Mouse (Mus musculus): Measurements from ENCODE around the gene 3110009E18Rik.

Gene 3110009E18Rik

DNA sequence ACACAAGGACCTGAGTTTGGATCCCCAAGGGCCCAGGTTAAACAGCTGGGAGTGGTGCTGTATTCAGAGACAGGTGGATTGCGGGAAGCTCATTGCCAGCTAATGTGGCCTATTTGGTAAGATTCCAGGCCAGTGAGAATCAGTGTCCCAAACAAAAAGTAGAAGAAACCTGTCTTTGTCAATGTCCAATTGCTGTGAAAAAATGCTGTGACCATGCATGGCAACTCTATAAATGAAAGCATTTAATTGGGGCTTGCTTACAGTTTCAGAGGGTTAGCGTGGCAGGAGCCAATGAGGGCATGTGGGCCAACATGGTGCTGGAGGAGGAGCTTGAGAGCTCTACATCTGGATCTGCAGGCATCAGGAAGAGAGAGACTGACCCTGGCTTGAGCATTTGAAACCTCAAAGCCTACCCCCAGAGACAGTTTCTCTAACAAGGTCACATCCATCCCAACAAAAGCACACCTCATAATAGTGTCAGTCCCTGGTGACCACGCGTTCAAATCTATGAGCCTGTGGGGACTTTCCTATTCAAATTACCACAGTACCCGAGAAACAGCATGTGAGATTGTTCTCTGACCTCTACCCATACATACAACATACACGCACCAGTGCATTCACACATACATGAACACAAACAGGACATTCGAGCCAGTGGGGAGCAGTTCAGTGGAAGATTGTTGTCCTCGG lies 24.7 kb downstream of the 3110009E18Rik start:
- no peak for DNase-seq

DNA sequence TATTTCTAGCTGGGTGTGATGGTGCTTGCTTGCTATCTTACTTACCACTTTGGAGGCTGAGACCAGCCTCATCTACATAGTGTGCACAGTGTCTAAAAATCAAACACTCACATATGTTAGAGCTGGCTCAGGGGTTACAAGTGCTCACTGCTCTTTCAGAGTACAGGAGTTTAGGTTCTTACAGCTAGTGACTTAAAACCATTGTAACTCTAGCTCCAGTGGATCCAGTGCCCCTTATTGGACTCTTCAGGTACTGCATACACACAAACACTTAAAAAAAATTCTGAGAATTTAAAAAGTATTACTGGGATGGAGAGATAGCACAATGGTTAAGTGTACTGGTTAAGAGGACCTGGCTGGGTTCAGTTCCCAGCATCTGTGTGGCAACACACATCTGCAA lies 26.0 kb downstream of the 3110009E18Rik start:
- no peak for DNase-seq

DNA sequence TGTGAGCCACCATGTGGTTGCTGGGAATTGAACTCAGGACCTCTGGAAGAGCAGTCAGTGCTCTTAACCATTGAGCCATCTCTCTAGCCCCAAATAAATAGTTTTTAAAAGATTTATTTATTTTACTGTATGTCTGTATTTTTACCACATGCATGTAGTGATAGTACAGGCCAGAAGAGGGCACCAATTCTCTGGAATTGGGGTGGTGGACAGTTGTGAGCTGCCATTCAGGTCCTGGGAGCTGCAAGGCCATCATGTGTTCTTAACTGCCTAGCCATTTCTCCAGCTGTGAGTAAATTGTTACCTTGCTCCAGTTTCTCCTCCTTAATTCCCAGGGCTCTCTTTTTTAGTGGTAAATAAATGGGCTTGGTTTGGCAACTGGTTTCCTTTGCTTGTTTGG lies 33.2 kb downstream of the 3110009E18Rik start:
- DNase-seq, result no peak

DNA sequence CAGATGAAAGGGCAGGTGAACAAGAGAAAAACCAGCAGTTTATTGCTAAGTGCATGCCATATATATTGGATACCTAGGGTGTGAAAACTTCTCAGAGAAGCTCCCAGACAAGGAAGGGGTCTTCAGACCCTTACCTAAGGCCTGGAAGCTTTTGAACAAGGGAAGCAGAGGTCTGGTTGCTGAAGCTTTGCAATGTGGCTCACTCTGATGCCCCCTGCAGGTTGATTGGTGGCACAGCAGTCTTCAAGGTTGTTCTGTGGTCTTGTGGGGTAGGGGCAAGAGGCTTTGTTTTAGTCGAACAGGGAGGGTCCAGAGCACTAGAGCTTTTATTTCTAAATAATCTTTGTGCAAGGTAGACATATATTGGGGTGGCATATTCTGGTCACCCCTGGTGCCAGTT lies 34.3 kb downstream of the 3110009E18Rik start:
- no peak for DNase-seq

DNA sequence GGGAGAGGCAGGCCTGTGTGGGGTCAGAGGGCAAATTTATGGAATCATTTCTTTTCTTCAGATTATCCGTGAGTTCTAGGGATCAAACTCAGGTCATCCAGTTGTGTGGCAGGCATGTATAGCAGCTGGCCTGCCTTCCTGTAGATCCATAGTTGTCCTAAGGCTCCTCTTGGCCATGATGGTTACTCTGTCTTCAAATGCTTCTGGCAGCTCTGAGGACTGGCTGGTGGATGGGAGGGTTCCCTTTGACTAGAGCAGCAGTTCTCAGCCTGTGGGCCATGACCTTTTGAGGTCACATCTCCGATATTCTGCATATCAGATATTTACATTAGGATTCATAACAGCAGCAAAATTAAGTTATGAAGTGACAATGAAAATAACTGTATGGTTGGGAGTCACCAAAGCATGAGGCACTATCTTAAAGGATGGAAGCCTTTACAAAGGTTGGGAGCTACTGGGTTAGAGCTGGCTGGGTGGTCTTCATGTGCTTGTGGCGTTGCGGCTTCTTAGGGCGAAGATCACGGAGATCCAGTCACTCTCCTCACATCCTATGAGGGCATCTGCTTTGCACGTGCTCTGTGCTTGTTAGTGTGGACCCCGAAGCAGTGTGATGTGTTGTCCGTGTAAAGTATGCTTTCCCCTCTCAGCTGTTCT lies 37.6 kb downstream of the 3110009E18Rik start:
- no peak for DNase-seq

DNA sequence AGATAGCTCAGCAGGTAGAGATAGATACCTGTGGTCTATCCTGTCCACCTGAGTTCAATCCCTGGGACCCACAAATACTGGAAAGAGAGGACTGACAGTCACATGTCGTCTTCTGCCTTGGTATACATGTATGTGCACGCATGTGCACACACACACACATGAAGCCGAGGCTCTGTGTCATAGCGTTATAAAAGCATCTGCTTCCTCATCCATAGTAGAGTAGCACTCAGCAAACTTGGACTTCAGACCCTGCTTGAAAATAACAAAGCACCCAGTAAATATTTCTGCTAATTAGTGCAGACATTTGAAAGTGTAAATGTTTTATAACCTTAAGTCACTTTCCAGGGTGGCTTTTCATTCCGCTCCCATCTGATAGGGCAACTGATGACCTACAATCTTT lies 40.5 kb downstream of the 3110009E18Rik start:
- DNase-seq, result no peak

DNA sequence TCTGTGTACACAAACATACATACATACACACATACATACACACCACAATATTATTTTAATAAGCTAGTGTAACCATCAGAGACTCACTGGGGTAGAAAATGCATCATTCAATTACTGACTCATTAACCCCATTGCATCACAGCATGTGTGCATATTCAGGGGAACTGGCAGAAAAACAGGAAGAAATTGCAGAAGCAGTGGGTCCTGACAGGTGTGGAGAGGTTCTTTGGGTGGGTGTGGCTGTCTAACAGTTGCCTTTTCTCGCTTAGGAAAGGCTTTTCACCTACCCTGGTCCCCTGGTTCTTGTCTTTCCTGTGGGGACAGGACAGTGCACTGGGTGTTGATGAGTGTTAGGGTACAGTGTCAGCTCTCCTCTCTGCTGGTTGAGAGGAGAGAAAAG lies 41.6 kb downstream of the 3110009E18Rik start:
- DNase-seq, result no peak

DNA sequence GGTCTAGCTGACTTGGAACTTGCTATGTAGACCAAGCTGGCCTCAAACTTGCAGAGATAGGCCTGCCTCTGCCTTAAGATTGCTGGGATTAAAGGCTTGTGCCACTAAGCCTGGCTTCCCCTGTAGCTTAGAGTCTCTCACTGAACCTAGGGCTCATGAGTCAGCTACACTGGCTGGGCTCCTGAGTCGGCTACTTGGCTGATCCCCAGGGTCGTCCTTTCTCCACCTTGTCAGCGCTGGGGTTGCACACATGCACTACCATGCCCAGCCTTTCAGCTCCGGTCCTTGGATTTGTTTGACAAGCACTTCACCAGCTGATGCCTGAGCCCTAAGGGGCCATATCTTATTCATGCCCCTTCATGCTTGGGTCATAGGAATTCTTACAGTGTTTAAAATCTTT lies 47.0 kb downstream of the 3110009E18Rik start:
- no peak for DNase-seq

DNA sequence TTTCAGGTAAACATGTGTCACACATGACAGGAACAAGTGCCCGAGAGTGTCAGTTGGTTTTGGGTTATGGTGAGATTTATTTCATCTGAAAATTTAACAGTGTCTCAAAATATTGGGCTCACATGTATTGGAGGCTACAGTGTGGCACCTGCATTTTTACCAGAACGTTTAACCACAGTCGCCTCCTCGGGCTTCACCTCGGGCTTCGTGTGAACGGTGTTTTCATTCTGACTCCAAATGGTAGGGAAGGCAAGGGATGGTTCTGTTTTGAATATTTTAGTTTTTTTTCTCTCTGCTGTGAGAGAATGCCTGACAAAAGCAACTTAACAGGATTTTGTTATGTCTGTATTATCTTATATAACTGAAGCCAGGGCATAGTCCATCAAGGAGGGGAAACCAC lies 47.7 kb downstream of the 3110009E18Rik start:
- no peak for DNase-seq

DNA sequence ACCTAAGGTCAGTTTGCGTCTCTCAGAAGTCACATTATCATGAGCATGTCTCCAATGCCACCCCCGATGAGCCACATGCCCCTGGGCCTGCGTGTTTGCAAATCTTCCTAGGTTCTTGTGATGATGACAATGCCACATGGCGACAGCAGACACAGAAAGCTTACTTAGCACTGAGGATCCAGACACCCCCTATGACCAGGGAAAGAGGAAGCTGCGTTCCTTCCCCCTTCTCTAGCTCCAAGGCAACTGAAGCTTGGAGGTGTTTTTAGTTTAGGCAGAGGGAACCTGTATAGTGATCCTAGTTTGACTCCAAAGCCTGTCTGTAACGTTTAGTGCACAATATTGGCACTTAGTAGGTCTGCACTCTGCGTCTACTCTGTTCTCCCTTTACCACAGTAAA lies 49.3 kb downstream of the 3110009E18Rik start:
- DNase-seq, result no peak

DNA sequence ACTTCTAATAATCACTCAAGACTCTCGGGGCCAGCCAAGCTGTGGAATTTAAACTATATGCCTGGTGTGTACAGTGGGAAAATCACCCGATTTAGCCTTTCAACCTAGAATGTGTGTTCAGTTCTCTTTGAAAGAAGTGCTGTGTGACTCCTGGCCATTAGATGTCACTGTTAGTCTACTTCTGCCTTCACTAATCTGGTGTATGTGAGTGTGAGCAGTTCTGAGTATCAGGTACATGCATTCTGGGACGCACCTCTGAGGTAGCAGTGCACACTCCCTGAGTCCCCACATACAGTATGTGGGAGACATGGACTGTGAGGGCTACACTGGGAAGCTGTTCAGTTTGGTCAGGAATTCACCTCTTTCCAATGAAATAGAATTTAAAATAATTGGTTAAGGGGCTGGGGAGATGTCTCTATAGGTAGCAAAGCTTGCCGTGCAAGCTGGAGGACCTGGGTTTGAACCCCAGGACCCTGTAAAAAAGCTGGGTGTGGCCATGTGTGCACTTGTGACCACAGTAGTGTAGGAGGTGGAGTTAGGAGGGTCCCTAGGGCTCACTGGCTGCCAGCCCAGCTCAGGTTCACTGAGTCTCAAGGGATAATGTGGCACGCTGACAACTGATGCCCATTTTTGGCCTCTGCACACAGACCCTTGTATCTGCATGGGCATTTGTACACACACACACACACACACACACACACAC lies 51.0 kb downstream of the 3110009E18Rik start:
- no peak for DNase-seq

DNA sequence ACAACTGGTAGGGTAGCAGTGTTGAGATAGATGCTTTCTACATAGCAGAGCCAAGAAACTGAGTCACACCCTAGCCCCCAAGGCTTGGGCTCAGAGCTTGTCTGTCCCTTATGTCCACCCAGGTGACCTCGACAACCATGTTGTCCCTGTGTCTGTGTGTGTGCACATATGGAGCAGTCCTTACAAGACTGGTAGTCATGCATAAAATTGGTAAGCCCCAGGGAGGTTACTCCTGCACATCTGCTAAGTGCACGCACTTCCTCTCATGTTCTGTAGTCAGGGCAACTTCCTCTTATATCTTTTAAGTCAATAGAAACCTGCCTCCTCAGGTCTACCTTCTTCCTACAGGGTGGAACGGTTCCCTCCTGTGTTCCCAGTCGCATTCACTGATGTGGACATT lies 54.0 kb downstream of the 3110009E18Rik start:
- DNase-seq, result no peak

DNA sequence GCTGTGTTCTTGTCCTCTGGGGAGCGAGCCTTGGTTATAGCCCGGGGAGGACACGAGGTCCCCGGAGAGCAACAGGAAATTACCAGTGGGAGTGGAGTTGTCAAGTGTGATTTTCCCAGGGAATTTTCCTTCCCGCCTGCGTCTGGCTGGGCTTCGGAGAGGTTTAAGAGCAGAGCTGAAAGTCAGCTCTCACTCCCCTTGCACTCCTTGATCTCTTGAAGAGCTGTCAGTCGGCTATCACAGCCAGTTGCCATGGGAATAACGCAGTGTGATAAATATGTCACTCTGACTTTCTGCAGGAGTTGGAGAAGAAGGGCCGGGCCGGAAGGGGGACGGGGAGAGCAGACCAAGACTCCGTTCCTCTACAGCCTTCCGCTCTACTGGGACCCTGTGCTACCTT lies 55.3 kb downstream of the 3110009E18Rik start:
- DNase-seq, result no peak

DNA sequence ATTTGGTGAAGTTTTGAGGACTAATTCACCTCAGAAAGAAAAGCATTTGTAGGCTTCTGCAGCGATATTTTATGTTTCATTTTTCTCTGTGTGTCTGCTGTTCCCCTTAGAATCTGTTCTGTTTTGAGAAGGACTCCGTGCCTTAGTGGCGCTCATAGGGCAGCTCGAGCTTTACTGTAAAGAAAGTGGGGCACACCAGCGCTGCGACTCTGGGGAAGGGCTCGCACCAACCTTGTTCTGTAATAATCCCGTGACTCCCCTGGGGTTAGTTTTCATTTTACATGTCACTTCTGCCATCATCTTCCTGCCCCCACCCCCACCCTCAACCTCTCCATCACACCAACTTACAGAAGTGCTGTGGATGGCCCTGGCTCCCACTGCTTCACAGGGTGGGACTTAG lies 56.2 kb downstream of the 3110009E18Rik start:
- DNase-seq, result no peak

DNA sequence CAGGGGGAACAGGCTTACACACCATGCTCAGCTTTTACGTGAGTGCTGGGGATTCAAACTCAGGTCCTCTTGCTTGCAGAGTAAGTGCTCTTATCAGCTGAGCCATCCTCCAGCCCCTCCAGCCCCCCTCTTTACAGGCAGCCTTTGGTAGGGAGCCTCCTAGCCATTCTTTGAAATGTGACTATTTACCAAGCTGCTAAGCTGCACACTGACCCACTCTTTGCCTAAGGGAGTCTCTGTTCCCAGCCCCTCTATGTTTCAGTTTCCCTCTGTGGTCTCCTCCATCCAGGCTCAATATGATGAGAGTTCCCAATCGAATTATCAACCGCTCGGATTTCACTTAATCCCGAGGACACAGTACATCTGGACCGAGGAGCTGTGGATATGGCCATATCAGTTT lies 65.2 kb downstream of the 3110009E18Rik start:
- DNase-seq, result no peak

DNA sequence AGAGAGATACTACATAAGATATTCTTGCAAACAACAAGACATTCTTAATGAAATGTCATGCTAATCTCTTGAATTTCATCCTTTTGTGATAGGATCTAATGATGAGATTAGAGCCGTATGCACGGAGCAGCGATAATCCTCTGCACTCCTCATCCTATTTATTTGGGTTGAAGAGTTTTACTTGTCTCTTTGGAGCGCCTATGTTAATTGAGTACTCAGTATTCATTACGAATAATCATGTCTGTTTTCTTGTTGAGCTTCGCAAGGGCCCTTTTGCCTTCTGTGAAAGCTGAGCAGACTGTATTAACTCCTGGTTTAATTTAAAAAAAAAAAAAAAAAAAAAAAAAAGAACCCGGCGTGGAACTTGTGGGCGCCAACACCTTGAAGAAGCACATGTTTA lies 65.7 kb downstream of the 3110009E18Rik start:
- DNase-seq, result no peak

DNA sequence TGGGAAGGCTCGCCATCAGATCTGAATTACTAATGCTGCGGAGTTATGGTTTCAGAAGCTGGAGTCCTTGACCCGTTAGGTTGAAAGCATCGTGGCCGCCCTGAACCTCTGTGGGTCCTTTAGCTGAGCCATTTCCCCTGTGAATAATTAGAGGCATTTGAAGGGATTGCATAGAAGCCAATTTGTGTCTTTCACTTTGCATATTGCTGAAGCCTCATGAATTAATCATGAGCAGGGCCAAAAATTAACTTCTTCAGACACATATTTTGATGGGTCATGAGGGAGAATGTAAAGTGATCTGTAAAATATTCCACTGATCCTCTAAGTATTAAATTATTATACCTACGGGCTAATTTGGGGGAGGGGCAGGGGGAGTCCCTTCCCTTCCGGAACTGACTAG lies 66.1 kb downstream of the 3110009E18Rik start:
- DNase-seq, result no peak

DNA sequence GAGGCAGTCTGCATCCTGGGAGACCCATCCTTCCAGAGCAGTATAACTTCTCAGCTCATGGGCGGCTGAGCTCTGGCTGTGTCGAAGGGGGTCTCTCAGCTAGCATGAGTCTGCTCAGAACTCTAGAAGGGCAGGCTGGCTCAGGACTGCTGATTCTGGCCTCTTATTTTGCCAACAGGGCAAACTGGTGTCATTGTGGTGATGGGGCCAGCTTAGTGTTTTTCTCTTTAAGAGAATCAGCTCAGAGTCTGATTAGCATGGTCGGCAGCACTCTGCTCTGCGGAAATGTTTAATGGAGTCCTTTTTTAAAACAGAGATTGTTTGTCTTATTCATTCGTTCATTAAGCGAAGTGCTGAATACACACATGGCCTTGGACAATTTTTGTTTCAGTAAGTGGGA lies 68.2 kb downstream of the 3110009E18Rik start:
- DNase-seq, result no peak

DNA sequence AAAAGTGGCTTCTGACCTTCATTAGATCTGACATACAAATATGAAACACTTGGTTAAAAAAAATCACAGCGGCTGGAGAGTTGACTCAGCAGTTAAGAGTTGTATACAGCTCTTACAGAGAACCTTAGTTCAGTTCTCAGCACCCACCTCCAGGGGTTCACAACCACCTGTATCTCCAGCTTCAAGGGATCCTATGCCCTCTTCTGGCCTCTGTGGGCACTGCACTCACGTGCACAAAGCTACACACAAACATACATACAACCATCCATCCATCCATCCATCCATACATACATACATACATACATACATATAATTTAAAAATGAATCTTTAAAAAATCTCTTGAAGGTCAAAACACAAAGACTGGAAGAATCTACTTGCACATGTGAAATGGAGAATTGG lies 69.3 kb downstream of the 3110009E18Rik start:
- DNase-seq, result no peak

DNA sequence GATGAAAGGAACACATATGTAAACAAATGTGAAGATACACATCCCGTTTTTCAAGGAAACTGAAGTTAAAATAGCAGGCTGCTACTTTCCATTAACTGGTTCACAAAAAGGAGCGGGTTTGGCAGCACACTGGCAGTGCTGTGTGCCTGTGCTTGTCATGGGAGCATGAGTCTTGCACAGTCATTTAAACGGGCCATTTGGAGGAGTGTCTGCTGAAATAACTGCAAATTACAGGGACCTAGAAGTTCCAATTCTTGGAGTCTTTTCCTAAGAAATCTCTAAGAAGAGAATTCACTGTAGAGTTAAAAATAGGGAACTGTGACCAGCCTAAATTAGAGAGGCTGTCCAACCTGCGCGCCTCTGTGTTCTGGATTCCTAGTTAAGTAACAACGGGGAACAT lies 70.0 kb downstream of the 3110009E18Rik start:
- DNase-seq, result no peak

DNA sequence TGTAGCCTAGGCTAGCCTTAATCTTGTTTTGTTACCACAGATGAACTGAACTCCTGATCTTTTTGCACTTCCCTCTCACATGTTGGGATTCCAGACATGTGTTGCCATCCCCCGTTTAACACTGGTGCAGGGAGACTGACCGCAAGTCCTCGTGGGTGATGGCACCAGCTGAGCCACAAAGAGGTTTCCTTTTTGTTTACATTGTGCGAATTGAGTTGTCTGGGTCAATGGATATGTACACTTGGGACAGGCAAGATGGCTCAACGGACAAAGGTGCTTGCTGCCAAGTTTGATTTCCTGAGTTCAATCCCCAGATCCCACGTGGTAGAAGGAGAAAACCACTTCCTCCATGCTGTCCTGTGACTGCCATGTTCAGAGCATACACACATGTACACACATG lies 71.3 kb downstream of the 3110009E18Rik start:
- DNase-seq, result no peak

DNA sequence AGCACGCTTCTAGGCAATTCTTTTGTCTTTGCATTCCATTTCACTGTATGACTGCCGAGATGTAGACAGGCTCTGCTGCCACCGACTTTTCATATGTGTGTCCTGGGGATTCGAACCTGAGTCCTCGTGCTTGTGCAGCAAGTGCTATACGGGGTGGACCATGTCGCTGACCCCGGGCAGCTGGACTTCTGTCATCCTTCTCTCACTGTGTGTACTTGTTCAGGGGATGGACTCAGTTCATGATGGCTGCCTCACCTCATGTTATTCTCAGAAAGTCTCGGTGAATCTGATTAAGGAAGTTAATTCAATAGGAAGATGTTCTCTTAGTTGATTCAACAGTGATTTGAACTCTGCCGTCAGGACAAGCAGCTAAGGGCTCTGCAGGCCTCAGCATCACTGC lies 72.6 kb downstream of the 3110009E18Rik start:
- DNase-seq, result no peak

DNA sequence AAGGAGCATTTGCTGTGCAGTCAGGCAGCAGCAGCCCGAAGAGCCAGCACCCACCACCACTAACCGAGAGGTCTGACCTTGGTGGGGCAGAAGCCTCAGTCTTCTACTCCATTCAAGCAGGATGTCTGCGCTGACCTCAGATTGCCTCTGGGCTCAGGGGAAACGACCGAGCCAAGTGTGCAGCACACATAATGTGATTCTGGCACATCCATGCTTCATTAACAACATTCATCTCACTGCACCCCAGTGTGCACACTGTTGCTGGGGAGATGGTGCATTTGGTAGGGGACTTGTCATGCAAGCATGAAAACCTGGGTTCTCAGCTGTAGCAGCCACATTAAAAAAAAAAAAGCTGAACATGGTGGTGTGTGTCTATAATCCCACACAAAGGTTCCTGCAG lies 75.0 kb downstream of the 3110009E18Rik start:
- no peak for DNase-seq

DNA sequence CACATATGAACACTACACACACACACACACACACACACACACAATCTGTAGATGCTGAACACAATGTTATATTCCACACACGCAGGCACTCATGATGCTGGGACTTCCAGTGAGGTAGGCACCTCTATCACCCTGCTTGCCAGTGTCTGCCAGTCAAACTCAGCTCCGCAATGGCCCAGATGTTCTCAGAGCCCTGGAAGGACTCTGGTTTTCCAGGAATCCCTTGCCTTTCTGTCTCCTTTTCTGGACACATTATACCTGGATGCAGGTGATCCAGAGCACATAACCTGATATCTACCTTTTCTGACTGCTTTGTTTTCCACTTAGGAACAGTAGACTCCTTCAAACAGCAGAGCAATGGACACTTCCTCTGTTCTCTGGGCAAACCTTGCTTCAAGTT lies 75.7 kb downstream of the 3110009E18Rik start:
- DNase-seq, result no peak

Measured in cerebellum, adult 11-12 months (tissue).